In genomic region chr10:59911091-59911490, GRCm38 (mm10) we compare ENCODE assay signal across 8 mouse cellular contexts. TPM values are rescaled to one million over a fixed set of nuclear protein-coding genes. Genes with fewer than 3 reads are reported as not detected.
DNase-seq lines count a peak whose midpoint lies in the region; ATAC-seq and TF ChIP-seq lines count a peak whose summit lies in the region.

No protein-coding gene starts in this region.

- H3K79me2 ChIP-seq in CH12.LX (replicated peaks; ENCODE audit: control insufficient read depth, extremely low read depth, insufficient read depth, poor library complexity, severe bottlenecking), result no peaks in the 10 kb centered on the region

- no peak for TF ChIP-seq POLR2A in CH12.LX (IDR thresholded peaks at IDR 0.05; ENCODE audit: low read depth, low read length)

- in situ Hi-C loops in CH12.LX (cut with MboI; ENCODE audit: low pct_ligation_motif_present, low pct_unique_long_range_greater_than_20kb, low sequenced_read_pairs), result loop anchor here (25.0 kb wide), 1 partner anchor 476 kb away; the partner anchor contains the start of gene Gm17455

- H3K9me3 ChIP-seq in heart, embryonic 11.5 days (replicated peaks; ENCODE audit: control insufficient read depth, low read length), result no peaks in the 10 kb centered on the region
- H3K9me3 ChIP-seq in CH12.LX (replicated peaks; ENCODE audit: low read length), result no peaks in the 10 kb centered on the region
- no peaks in the 10 kb centered on the region for H3K9me3 ChIP-seq in hindbrain, embryonic 16.5 days (ENCODE audit: control insufficient read depth, low read length)

- H3K4me2 ChIP-seq in heart, embryonic 11.5 days, result peak overlapping the region; percentile 46
- no peak overlapping the region for H3K4me2 ChIP-seq in CH12.LX (ENCODE audit: insufficient read depth, low read depth, poor library complexity, severe bottlenecking)
- peak overlapping the region; percentile 3; the same call in 1 of the 2 replicates for H3K4me2 ChIP-seq in hindbrain, embryonic 16.5 days (ENCODE audit: low read length)

- peaks cover 46% of the 10 kb centered on the region for H3K4me1 ChIP-seq in heart, embryonic 11.5 days (ENCODE audit: control insufficient read depth, insufficient read depth, low read length)
- H3K4me1 ChIP-seq in CH12.LX (ENCODE audit: control insufficient read depth in 1 of 2, insufficient read depth in 2 of 2), result peaks cover 31 to 47% of the 10 kb centered on the region in 2 experiments
- H3K4me1 ChIP-seq in hindbrain, embryonic 16.5 days (ENCODE audit: control insufficient read depth, insufficient read depth, low read depth, low read length), result peaks cover 24% of the 10 kb centered on the region

- DNase-seq in heart, adult 11 months, result no peak
- no peak for DNase-seq in CH12.LX (ENCODE audit: extremely low read depth)
- peak; percentile 83 for DNase-seq in naive thymus-derived CD4-positive, alpha-beta T cell, adult 2 months (ENCODE audit: low read depth)
- no peak for DNase-seq in left cerebral cortex, adult 18-20 months (ENCODE audit: low spot score in 2 of 2)
- no peak for DNase-seq in right cerebral cortex, postnatal 14 days

- no peaks in the 10 kb centered on the region for H3K36me3 ChIP-seq in heart, embryonic 11.5 days (ENCODE audit: control insufficient read depth, insufficient read depth, low read length)
- no peaks in the 10 kb centered on the region for H3K36me3 ChIP-seq in CH12.LX (replicated peaks in 1 of 2; ENCODE audit: control insufficient read depth in 1 of 2, insufficient read depth in 1 of 2, low read length in 1 of 2)
- H3K36me3 ChIP-seq in hindbrain, embryonic 16.5 days (ENCODE audit: control insufficient read depth, insufficient read depth, low read length), result no peaks in the 10 kb centered on the region

- TF ChIP-seq CTCF in CH12.LX (conservative IDR thresholded peaks at IDR 0.05 in 1 of 2, IDR thresholded peaks at IDR 0.05 in 1 of 2; ENCODE audit: low read depth in 2 of 2, low read length in 2 of 2), result no peak

- TF ChIP-seq EP300 in CH12.LX (IDR thresholded peaks at IDR 0.05; ENCODE audit: low read length), result no peak

- ATAC-seq in heart, embryonic 11.5 days (replicated peaks; ENCODE audit: insufficient number of reproducible peaks, low FRiP score, low TSS enrichment), result no peak
- no peak for ATAC-seq in hindbrain, embryonic 16.5 days
- no peak for ATAC-seq in erythroblast, adult 5-6 weeks (replicated peaks; ENCODE audit: low FRiP score, poor library complexity, severe bottlenecking)

- no peak overlapping the region for H3K9ac ChIP-seq in heart, embryonic 11.5 days (ENCODE audit: low read depth, low read length)
- H3K9ac ChIP-seq in CH12.LX (ENCODE audit: insufficient read depth, low read depth), result no peak overlapping the region
- H3K9ac ChIP-seq in hindbrain, embryonic 16.5 days (ENCODE audit: low read depth, low read length), result peak overlapping the region; percentile 3; the same call in 1 of the 2 replicates

- peak overlapping the region; percentile 37; the same call in 1 of the 2 replicates for H3K27ac ChIP-seq in heart, embryonic 11.5 days (ENCODE audit: low read depth, low read length)
- H3K27ac ChIP-seq in CH12.LX (ENCODE audit: insufficient read depth, low read depth), result no peak overlapping the region
- no peak overlapping the region for H3K27ac ChIP-seq in hindbrain, embryonic 16.5 days (ENCODE audit: low read depth, low read length)

- 30% methylated on average over 6 of the region's 6 CpGs for WGBS in heart, embryonic 11.5 days (ENCODE audit: insufficient replicate concordance)
- WGBS in hindbrain, embryonic 16.5 days, result 24% methylated on average over 6 of the region's 6 CpGs

- peak overlapping the region; percentile 16 for H3K4me3 ChIP-seq in heart, embryonic 11.5 days (ENCODE audit: low read depth, low read length)
- H3K4me3 ChIP-seq in CH12.LX (replicated peaks in 1 of 3; ENCODE audit: low read depth in 2 of 3, low read length in 2 of 3, poor library complexity in 1 of 3), result no peak overlapping the region
- no peak overlapping the region for H3K4me3 ChIP-seq in hindbrain, embryonic 16.5 days (ENCODE audit: low read length)

- peaks cover 7% of the 10 kb centered on the region; the same call in 1 of the 2 replicates for H3K27me3 ChIP-seq in heart, embryonic 11.5 days (ENCODE audit: control insufficient read depth, insufficient read depth, low read length)
- H3K27me3 ChIP-seq in CH12.LX (replicated peaks), result no peaks in the 10 kb centered on the region
- no peaks in the 10 kb centered on the region for H3K27me3 ChIP-seq in hindbrain, embryonic 16.5 days (replicated peaks; ENCODE audit: control insufficient read depth, insufficient read depth, low read length)

- TF ChIP-seq RAD21 in CH12.LX (IDR thresholded peaks at IDR 0.05; ENCODE audit: low read depth, low read length), result no peak; the same call in 1 of the 2 replicates

- dilution Hi-C loops in CH12.LX (cut with MboI; ENCODE audit: extremely low pct_ligation_motif_present, extremely low pct_unique_long_range_greater_than_20kb, low sequenced_read_pairs), result no loop called here

TF ChIP-seq in CH12.LX, 34 proteins besides CTCF, POLR2A, EP300 and RAD21:
- TF ChIP-seq BHLHE40 (IDR thresholded peaks at IDR 0.05; ENCODE audit: low read depth, low read length), result peak; percentile 84
- no peak for TF ChIP-seq ZKSCAN1 (IDR thresholded peaks at IDR 0.05; ENCODE audit: borderline replicate concordance, low read depth, low read length)
- peak; percentile 56 for TF ChIP-seq ETS1 (conservative IDR thresholded peaks at IDR 0.05; ENCODE audit: low read depth, low read length)

RNA-seq across cellular contexts. Expression of gene Dnajb12, which starts 31.7 kb away (rescaled TPM):
- 30.3 and 31.3 TPM in 2 replicates for polyA plus RNA-seq in heart, embryonic 11.5 days (2014; fragmentation: Nextera tagmentation; extraction: Ambion mirVana)
- total RNA-seq in CH12.LX (2012; rRNA removed) (17.0 and 21.5 TPM in 2 replicates), CH12.LX (2014; rRNA removed) (13.1 and 13.9 TPM in 2 replicates)
- 30.3 and 35.9 TPM in 2 replicates for polyA plus RNA-seq in CH12.LX (2012; ENCODE audit: insufficient read length, low read depth)
- polyA plus RNA-seq in hindbrain, embryonic 16.5 days (2015; fragmentation: Nextera tagmentation; extraction: Ambion mirVana), result 20.6 and 23.7 TPM in 2 replicates
- 13.6 and 28.2 TPM in 2 replicates for total RNA-seq in erythroblast, adult 5-6 weeks (2015; ENCODE audit: low replicate concordance)
- 39.8 and 43.4 TPM in 2 replicates for total RNA-seq in erythroblast, adult 5-6 weeks (2017; ENCODE audit: low replicate concordance)
- 10 to 100 TPM; 47.3 to 49.6 TPM for total RNA-seq in left cerebral cortex, adult 18-20 months (2021)

RNA-seq across cellular contexts. Expression of gene Ddit4, which starts 40.5 kb away (rescaled TPM):
- 1.9 and 3.4 TPM in 2 replicates for polyA plus RNA-seq in heart, embryonic 11.5 days (2014; fragmentation: Nextera tagmentation; extraction: Ambion mirVana)
- total RNA-seq in CH12.LX (2012; rRNA removed) (45.7 and 136 TPM in 2 replicates), CH12.LX (2014; rRNA removed) (37.5 and 50.6 TPM in 2 replicates)
- 38.9 and 39.5 TPM in 2 replicates for polyA plus RNA-seq in CH12.LX (2012; ENCODE audit: insufficient read length, low read depth)
- polyA plus RNA-seq in hindbrain, embryonic 16.5 days (2015; fragmentation: Nextera tagmentation; extraction: Ambion mirVana), result 75.3 and 97.1 TPM in 2 replicates
- total RNA-seq in erythroblast, adult 5-6 weeks (2015; ENCODE audit: low replicate concordance), result 1.7 TPM in 1 of 2 replicates, not detected in the other
- 0.17 and 0.84 TPM in 2 replicates for total RNA-seq in erythroblast, adult 5-6 weeks (2017; ENCODE audit: low replicate concordance)
- total RNA-seq in left cerebral cortex, adult 18-20 months (2021), result 10 to 100 TPM; 35.8 to 41.3 TPM

Comparison
In these comparisons a context has a peak if more than half of its experiments do, and no peak if none do; other contexts are left out.
1. RNA of gene Ddit4, which starts 40.5 kb away (total RNA-seq): 37.5 to 136 TPM in CH12.LX and 35.8 to 41.3 TPM in left cerebral cortex, adult 18-20 months; 0.17 to 1.7 TPM in erythroblast, adult 5-6 weeks; every median in the first group is over 10 times any median in the second.